Mouse (Mus musculus): ENCODE results near the gene Prm3. TPM values are rescaled to one million over a fixed set of nuclear protein-coding genes. Genes with fewer than 3 reads are reported as not detected.

The Prm3 gene
- polyA plus RNA-seq, 1 experiment from 2014 or later = not detected

GRCm38 (mm10) chr16:10764323-10764722 is 26.4 kb downstream of the Prm3 start:
- Histone ChIP-seq H3K9ac (no peak overlapping the region), H3K27ac (no peak overlapping the region), H3K4me1 (peaks cover 12% of the 10 kb centered on the region), H3K36me3 (no peaks in the 10 kb centered on the region), H3K4me3 (replicated peaks) (no peak overlapping the region), H3K9me3 (no peaks in the 10 kb centered on the region), H3K4me2 (no peak overlapping the region), H3K27me3 (replicated peaks) (no peaks in the 10 kb centered on the region)
- no peak for ATAC-seq (ENCODE audit: insufficient read depth, low FRiP score, low read depth)
- 19% methylated on average over 2 of the region's 2 CpGs for WGBS

GRCm38 (mm10) chr16:10763540-10764264 is 27.0 kb downstream of the Prm3 start:
- no peak for ATAC-seq (ENCODE audit: insufficient read depth, low FRiP score, low read depth)
- H3K4me2 ChIP-seq = no peak overlapping the region
- no peak overlapping the region for H3K4me3 ChIP-seq (replicated peaks)
- no peaks in the 10 kb centered on the region for H3K36me3 ChIP-seq
- H3K27ac ChIP-seq = no peak overlapping the region
- no peaks in the 10 kb centered on the region for H3K27me3 ChIP-seq (replicated peaks)
- H3K9ac ChIP-seq = no peak overlapping the region
- H3K4me1 ChIP-seq = peaks cover 9% of the 10 kb centered on the region
- H3K9me3 ChIP-seq = no peaks in the 10 kb centered on the region
- WGBS = 51% methylated on average over 6 of the region's 6 CpGs

- Histone ChIP-seq H3K9me3 (no peaks in the 10 kb centered on the region), H3K4me2 (no peak overlapping the region), H3K27ac (no peak overlapping the region), H3K9ac (no peak overlapping the region), H3K4me3 (replicated peaks) (no peak overlapping the region), H3K4me1 (peaks cover 9% of the 10 kb centered on the region), H3K27me3 (replicated peaks) (no peaks in the 10 kb centered on the region), H3K36me3 (no peaks in the 10 kb centered on the region)
- ATAC-seq (ENCODE audit: insufficient read depth, low FRiP score, low read depth) = no peak
- WGBS = 61% methylated on average over 5 of the region's 5 CpGs
Observed at GRCm38 (mm10) chr16:10762569-10763180, 28.0 kb downstream of the Prm3 start.

- Histone ChIP-seq H3K36me3 (no peaks in the 10 kb centered on the region), H3K27me3 (replicated peaks) (no peaks in the 10 kb centered on the region), H3K4me2 (no peak overlapping the region), H3K4me1 (peaks cover 9% of the 10 kb centered on the region), H3K9ac (no peak overlapping the region), H3K4me3 (replicated peaks) (no peak overlapping the region), H3K9me3 (no peaks in the 10 kb centered on the region), H3K27ac (no peak overlapping the region)
- 73% methylated on average over 8 of the region's 8 CpGs for WGBS
- no peak for ATAC-seq (ENCODE audit: insufficient read depth, low FRiP score, low read depth)
Observed at GRCm38 (mm10) chr16:10761182-10761581, 29.5 kb downstream of the Prm3 start.

GRCm38 (mm10) chr16:10756168-10756567 is 34.5 kb downstream of the Prm3 start:
- Histone ChIP-seq H3K9me3 (no peaks in the 10 kb centered on the region), H3K4me2 (no peak overlapping the region), H3K4me3 (replicated peaks) (no peak overlapping the region), H3K9ac (no peak overlapping the region), H3K27ac (no peak overlapping the region), H3K36me3 (no peaks in the 10 kb centered on the region), H3K27me3 (replicated peaks) (no peaks in the 10 kb centered on the region), H3K4me1 (0 out of 2 replicates have a peak, but pooled peaks cover 2% of the 10 kb centered on the region)
- WGBS = 56% methylated on average over 6 of the region's 6 CpGs
- no peak for ATAC-seq (ENCODE audit: insufficient read depth, low FRiP score, low read depth)

- H3K27ac ChIP-seq = no peak overlapping the region
- no peak for ATAC-seq (ENCODE audit: insufficient read depth, low FRiP score, low read depth)
- no peaks in the 10 kb centered on the region for H3K9me3 ChIP-seq
- H3K27me3 ChIP-seq (replicated peaks) = no peaks in the 10 kb centered on the region
- H3K4me2 ChIP-seq = no peak overlapping the region
- H3K36me3 ChIP-seq = no peaks in the 10 kb centered on the region
- 90% methylated on average over 3 of the region's 3 CpGs for WGBS
- peaks cover 6% of the 10 kb centered on the region; the same call in 1 of the 2 replicates for H3K4me1 ChIP-seq
- H3K9ac ChIP-seq = no peak overlapping the region
- no peak overlapping the region for H3K4me3 ChIP-seq (replicated peaks)
Observed at GRCm38 (mm10) chr16:10754521-10755296, 36.0 kb downstream of the Prm3 start.

GRCm38 (mm10) chr16:10749824-10750223 is 40.9 kb downstream of the Prm3 start:
- WGBS = 36% methylated on average over 7 of the region's 7 CpGs
- H3K27ac ChIP-seq = peak overlapping the region; percentile 4; the same call in 1 of the 2 replicates
- ATAC-seq (ENCODE audit: insufficient read depth, low FRiP score, low read depth) = peak; percentile 61

GRCm38 (mm10) chr16:10749226-10749625 is 41.5 kb downstream of the Prm3 start:
- no peak for ATAC-seq (ENCODE audit: insufficient read depth, low FRiP score, low read depth)

More at GRCm38 (mm10) chr16:10749824-10750223, 40.9 kb downstream of the Prm3 start:
- Histone ChIP-seq H3K4me3 (replicated peaks) (no peak overlapping the region), H3K4me2 (no peak overlapping the region), H3K9ac (no peak overlapping the region), H3K36me3 (no peaks in the 10 kb centered on the region), H3K27me3 (replicated peaks) (no peaks in the 10 kb centered on the region), H3K4me1 (peaks cover 10% of the 10 kb centered on the region; the same call in 1 of the 2 replicates), H3K9me3 (no peaks in the 10 kb centered on the region)

GRCm38 (mm10) chr16:10741082-10741481 is 49.6 kb downstream of the Prm3 start:
- 62% methylated on average over 2 of the region's 2 CpGs for WGBS
- H3K27ac ChIP-seq = no peak overlapping the region
- no peaks in the 10 kb centered on the region for H3K36me3 ChIP-seq

More at GRCm38 (mm10) chr16:10749226-10749625, 41.5 kb downstream of the Prm3 start:
- Histone ChIP-seq H3K9ac (no peak overlapping the region), H3K4me2 (no peak overlapping the region), H3K36me3 (no peaks in the 10 kb centered on the region), H3K9me3 (no peaks in the 10 kb centered on the region), H3K27ac (no peak overlapping the region), H3K4me3 (replicated peaks) (no peak overlapping the region), H3K4me1 (peaks cover 10% of the 10 kb centered on the region; the same call in 1 of the 2 replicates), H3K27me3 (replicated peaks) (no peaks in the 10 kb centered on the region)
- 40% methylated on average over 7 of the region's 7 CpGs for WGBS

More at GRCm38 (mm10) chr16:10741082-10741481, 49.6 kb downstream of the Prm3 start:
- Histone ChIP-seq H3K27me3 (replicated peaks) (no peaks in the 10 kb centered on the region), H3K9ac (no peak overlapping the region), H3K4me1 (peaks cover 7% of the 10 kb centered on the region; the same call in 1 of the 2 replicates), H3K4me3 (replicated peaks) (no peak overlapping the region), H3K4me2 (no peak overlapping the region), H3K9me3 (no peaks in the 10 kb centered on the region)
- ATAC-seq (ENCODE audit: insufficient read depth, low FRiP score, low read depth) = peak; percentile 60; the same call in 1 of the 2 replicates

Measured in stomach, embryonic 15.5 days (tissue).